Mouse (Mus musculus): ENCODE results near the gene Tprkb. TPM values are rescaled to one million over a fixed set of nuclear protein-coding genes. Genes with fewer than 3 reads are reported as not detected.
"Not testable (repeated sequence)": the region's sequence is repeated elsewhere in the genome, so short reads cannot be mapped to it uniquely, and the experiment has no call there.

The Tprkb gene
- polyA plus RNA-seq, 1 experiment from 2014 or later = 50.0 TPM

- Histone ChIP-seq H3K4me3 (peak within 1 kb of the TSS; percentile 84), H3K36me3 (peaks cover 20% of the 10 kb centered on the region), H3K4me2 (peak within 1 kb of the TSS; percentile 77), H3K27me3 (no peaks in the 10 kb centered on the region), H3K4me1 (replicated peaks) (peaks cover 32% of the 10 kb centered on the region), H3K9ac (peak within 1 kb of the TSS; percentile 92), H3K9me3 (no peaks in the 10 kb centered on the region), H3K27ac (peak within 1 kb of the TSS; percentile 96)
- under 1% methylated on average over 70 of the region's 70 CpGs for WGBS
- peak; percentile 97 for ATAC-seq (ENCODE audit: low FRiP score)
These were observed 49.7 kb downstream of the Tprkb start, which contains the start of gene Dusp11 for GRCm38 (mm10) chr6:85961101-85962091. Gene Dusp11, minus strand, starts transcription at chr6:85961667.

GRCm38 (mm10) chr6:85966081-85966480 lies 54.4 kb downstream of the Tprkb start:
- H3K9ac ChIP-seq; H3K27ac ChIP-seq; ATAC-seq (ENCODE audit: low FRiP score); H3K27me3 ChIP-seq; H3K4me3 ChIP-seq; H3K4me1 ChIP-seq (replicated peaks); H3K9me3 ChIP-seq; H3K36me3 ChIP-seq; H3K4me2 ChIP-seq: not testable (repeated sequence)
- 41% methylated on average over 6 of the region's 6 CpGs for WGBS

GRCm38 (mm10) chr6:85966686-85967085 lies 55.0 kb downstream of the Tprkb start:
- Histone ChIP-seq H3K36me3 (no peaks in the 10 kb centered on the region), H3K4me2 (no peak overlapping the region), H3K9me3 (no peaks in the 10 kb centered on the region), H3K27me3 (no peaks in the 10 kb centered on the region), H3K9ac (no peak overlapping the region), H3K4me3 (no peak overlapping the region), H3K4me1 (replicated peaks) (peaks cover 5% of the 10 kb centered on the region; the same call in 1 of the 2 replicates), H3K27ac (no peak overlapping the region)
- ATAC-seq (ENCODE audit: low FRiP score) = no peak
- WGBS = 81% methylated on average over 4 of the region's 4 CpGs

GRCm38 (mm10) chr6:85969889-85970288 lies 58.2 kb downstream of the Tprkb start:
- no peaks in the 10 kb centered on the region for H3K9me3 ChIP-seq
- H3K4me3 ChIP-seq = no peak overlapping the region
- H3K4me1 ChIP-seq (replicated peaks) = no peaks in the 10 kb centered on the region
- H3K36me3 ChIP-seq = no peaks in the 10 kb centered on the region
- no peak overlapping the region for H3K4me2 ChIP-seq
- ATAC-seq (ENCODE audit: low FRiP score) = no peak
- WGBS = 84% methylated on average over 2 of the region's 2 CpGs
- H3K27me3 ChIP-seq = no peaks in the 10 kb centered on the region
- no peak overlapping the region for H3K27ac ChIP-seq
- H3K9ac ChIP-seq = no peak overlapping the region

- no peak for ATAC-seq (ENCODE audit: low FRiP score)
- WGBS = 80% methylated on average over 3 of the region's 3 CpGs
- no peaks in the 10 kb centered on the region for H3K4me1 ChIP-seq (replicated peaks)
- H3K36me3 ChIP-seq = no peaks in the 10 kb centered on the region
- H3K4me3 ChIP-seq = no peak overlapping the region
- no peaks in the 10 kb centered on the region for H3K27me3 ChIP-seq
- no peak overlapping the region for H3K9ac ChIP-seq
- H3K27ac ChIP-seq = no peak overlapping the region
- H3K4me2 ChIP-seq = no peak overlapping the region
- H3K9me3 ChIP-seq = no peaks in the 10 kb centered on the region
These were observed 61.0 kb downstream of the Tprkb start for GRCm38 (mm10) chr6:85972699-85973098.

GRCm38 (mm10) chr6:85973336-85973735 lies 61.7 kb downstream of the Tprkb start:
- Histone ChIP-seq H3K9me3 (no peaks in the 10 kb centered on the region), H3K4me3 (no peak overlapping the region), H3K9ac (no peak overlapping the region), H3K4me2 (no peak overlapping the region), H3K36me3 (no peaks in the 10 kb centered on the region), H3K4me1 (replicated peaks) (no peaks in the 10 kb centered on the region), H3K27me3 (no peaks in the 10 kb centered on the region), H3K27ac (no peak overlapping the region)
- ATAC-seq (ENCODE audit: low FRiP score) = no peak
- WGBS = 90% methylated on average over 3 of the region's 3 CpGs

- Histone ChIP-seq H3K4me3 (no peak overlapping the region), H3K4me2 (no peak overlapping the region), H3K36me3 (no peaks in the 10 kb centered on the region), H3K27me3 (no peaks in the 10 kb centered on the region), H3K9me3 (no peaks in the 10 kb centered on the region), H3K9ac (no peak overlapping the region), H3K27ac (no peak overlapping the region), H3K4me1 (replicated peaks) (no peaks in the 10 kb centered on the region)
- ATAC-seq (ENCODE audit: low FRiP score) = no peak
- 75% methylated on average over 10 of the region's 10 CpGs for WGBS
These were observed 63.4 kb downstream of the Tprkb start for GRCm38 (mm10) chr6:85974941-85975617.

GRCm38 (mm10) chr6:85975761-85976160 lies 64.1 kb downstream of the Tprkb start:
- no peak overlapping the region for H3K27ac ChIP-seq
- no peak overlapping the region for H3K9ac ChIP-seq
- no peak for ATAC-seq (ENCODE audit: low FRiP score)
- H3K36me3 ChIP-seq = no peaks in the 10 kb centered on the region
- WGBS = 85% methylated on average over 1 of the region's 1 CpGs
- H3K27me3 ChIP-seq = no peaks in the 10 kb centered on the region
- no peak overlapping the region for H3K4me3 ChIP-seq
- no peaks in the 10 kb centered on the region for H3K4me1 ChIP-seq (replicated peaks)
- no peak overlapping the region for H3K4me2 ChIP-seq
- no peaks in the 10 kb centered on the region for H3K9me3 ChIP-seq

GRCm38 (mm10) chr6:85976242-85976641 lies 64.6 kb downstream of the Tprkb start:
- Histone ChIP-seq H3K9me3 (no peaks in the 10 kb centered on the region), H3K4me2 (no peak overlapping the region), H3K4me1 (replicated peaks) (no peaks in the 10 kb centered on the region), H3K27me3 (no peaks in the 10 kb centered on the region), H3K4me3 (no peak overlapping the region), H3K36me3 (no peaks in the 10 kb centered on the region), H3K9ac (no peak overlapping the region), H3K27ac (no peak overlapping the region)
- 90% methylated on average over 5 of the region's 5 CpGs for WGBS
- no peak for ATAC-seq (ENCODE audit: low FRiP score)

GRCm38 (mm10) chr6:85978736-85979135 lies 67.1 kb downstream of the Tprkb start:
- not testable (repeated sequence) for H3K9ac ChIP-seq; H3K4me1 ChIP-seq (replicated peaks); H3K9me3 ChIP-seq; H3K4me2 ChIP-seq; H3K27me3 ChIP-seq; H3K4me3 ChIP-seq; H3K36me3 ChIP-seq; H3K27ac ChIP-seq; ATAC-seq (ENCODE audit: low FRiP score)
- 82% methylated on average over 4 of the region's 4 CpGs for whole genome bisulfite sequencing

Data from hindbrain, embryonic 13.5 days (tissue).